Mouse (Mus musculus) ES-E14 (cell line): ENCODE measurements around the gene Depp1. TPM values are rescaled to one million over a fixed set of nuclear protein-coding genes. Genes with fewer than 3 reads are reported as not detected.
A peak's percentile ranks its signal among the peaks of the same experiment; 100 is the strongest.
"Not testable (repeated sequence)": the region's sequence is repeated elsewhere in the genome, so short reads cannot be mapped to it uniquely, and the experiment has no call there.

Experiments used
- DNase-seq: peaks from one replicate; pipeline ENCODE4 v3.0.0-alpha.2; 2013; ENCODE audit warnings: low read depth, low spot score
- H3K27ac ChIP-seq: 2 replicates; pipeline ENCODE4 v1.5.1; 2012; ENCODE audit warnings: low read depth, mild to moderate bottlenecking, low read length, moderate library complexity, mixed read lengths; ENCODE audit not compliant: poor library complexity, insufficient read depth, severe bottlenecking
- H3K36me3 ChIP-seq: 2 replicates; pipeline ENCODE4 v1.6.1; 2012; ENCODE audit warnings: mild to moderate bottlenecking, low read length, moderate library complexity, mixed read lengths; ENCODE audit not compliant: control insufficient read depth, poor library complexity, insufficient read depth, severe bottlenecking
- H3K4me1 ChIP-seq, 2 experiments: fragments of 150-350 bp in 1 of 2; sonication (generic) in 1 of 2; 2 replicates each; pipeline ENCODE4 v1.6.1; 2012; ENCODE audit warnings: low read length in 2 of 2, mild to moderate bottlenecking in 1 of 2, mixed read lengths in 1 of 2; ENCODE audit not compliant: control insufficient read depth in 2 of 2, insufficient read depth in 2 of 2, poor library complexity in 1 of 2
- H3K4me3 ChIP-seq, 2 experiments: fragments of 150-350 bp in 1 of 2; sonication (generic) in 1 of 2; 2 replicates each; pipeline ENCODE4 v1.5.1; 2012; ENCODE audit warnings: low read length in 2 of 2, low read depth in 1 of 2, mild to moderate bottlenecking in 1 of 2, mixed read lengths in 1 of 2; ENCODE audit not compliant: insufficient read depth in 1 of 2, poor library complexity in 1 of 2, severe bottlenecking in 1 of 2
- H3K9ac ChIP-seq: 2 replicates; pipeline ENCODE4 v1.6.1; 2012; ENCODE audit warnings: low read depth, mild to moderate bottlenecking, low read length, mixed read lengths; ENCODE audit not compliant: poor library complexity, insufficient read depth, severe bottlenecking
- H3K9me3 ChIP-seq: fragments of 150-350 bp; sonication (generic); 2 replicates; pipeline ENCODE4 v1.6.1; 2012; ENCODE audit warnings: low read depth, mild to moderate bottlenecking, low read length; ENCODE audit not compliant: control insufficient read depth, insufficient read depth
- CHD2 ChIP-seq: IDR thresholded peaks from 2 replicates; pipeline ENCODE4 v1.6.1; 2014; ENCODE audit warnings: mild to moderate bottlenecking, low read depth, low read length, inconsistent platforms
- HCFC1 ChIP-seq: IDR thresholded peaks from 2 replicates; pipeline ENCODE4 v1.6.1; 2012; ENCODE audit warnings: low read length, inconsistent platforms, borderline replicate concordance; ENCODE audit not compliant: insufficient read depth
- MAFK ChIP-seq: IDR thresholded peaks from 2 replicates; pipeline ENCODE4 v1.6.1; 2014; ENCODE audit warnings: mild to moderate bottlenecking, low read depth, low read length, inconsistent platforms; ENCODE audit not compliant: insufficient read depth
- ZC3H11A ChIP-seq: IDR thresholded peaks from 2 replicates; pipeline ENCODE4 v1.6.1; 2012; ENCODE audit warnings: low read depth, mild to moderate bottlenecking, inconsistent platforms, low read length, borderline replicate concordance
- ZNF384 ChIP-seq: IDR thresholded peaks from 2 replicates; pipeline ENCODE4 v1.6.1; 2012; ENCODE audit warnings: low read depth, low read length, inconsistent platforms
- in situ Hi-C, 2 experiments: fragments of 600-800 bp; cut with MboI; formaldehyde crosslinking; loops; one replicate each; pipeline ENCODE4 v1.15.1; 2025; ENCODE audit warnings: low sequenced_read_pairs in 2 of 2, inconsistent platforms in 1 of 2; ENCODE audit not compliant: unreplicated experiment in 2 of 2
- total RNA-seq: library from RNA; depleted of rRNA; stranded (reverse); fragments of 300-350 nt; gene quantifications from 2 replicates; pipeline ENCODE4 v1.2.3, GENCODE M21; 2012; rRNA removed

Gene Depp1
- 0.18 TPM in 1 of 2 replicates, not detected in the other for total RNA-seq

- Histone ChIP-seq H3K9ac (no peak within 1 kb of the TSS), H3K27ac (no peak within 1 kb of the TSS), H3K4me1 (no peaks in the 10 kb centered on the region), H3K9me3 (no peaks in the 10 kb centered on the region), H3K4me3 (no peak within 1 kb of the TSS), H3K36me3 (no peaks in the 10 kb centered on the region)
- no peak for DNase-seq
- in situ Hi-C loops: loop anchor here in 1 of 2 experiments (5.0 kb wide), 1 partner anchor 47 kb away; no protein-coding TSS in a partner anchor
- TF ChIP-seq CHD2 (no peak), HCFC1 (no peak), ZNF384 (no peak), ZC3H11A (no peak), MAFK (no peak)
Observed at GRCm38 (mm10) chr6:116650406-116650805, at the start of gene Depp1. Gene Depp1, plus strand, starts transcription at chr6:116650609.

GRCm38 (mm10) chr6:116600969-116601368 lies 49.4 kb upstream of the Depp1 start:
- H3K4me1 ChIP-seq, H3K27ac ChIP-seq, H3K9ac ChIP-seq, H3K36me3 ChIP-seq, H3K4me3 ChIP-seq, in situ Hi-C loops, H3K9me3 ChIP-seq: not testable (repeated sequence)
- DNase-seq: peak; percentile 28

GRCm38 (mm10) chr6:116607230-116607629 lies 43.2 kb upstream of the Depp1 start:
- H3K4me1 ChIP-seq: no peaks in the 10 kb centered on the region
- no peak for DNase-seq
- H3K36me3 ChIP-seq: no peaks in the 10 kb centered on the region
- no peak overlapping the region for H3K27ac ChIP-seq
- TF ChIP-seq MAFK (no peak), CHD2 (no peak), HCFC1 (no peak), ZNF384 (no peak), ZC3H11A (no peak)
- no peak overlapping the region for H3K4me3 ChIP-seq
- H3K9ac ChIP-seq: no peak overlapping the region
- in situ Hi-C loops: no loop called here
- H3K9me3 ChIP-seq: no peaks in the 10 kb centered on the region

GRCm38 (mm10) chr6:116615719-116616118 lies 34.7 kb upstream of the Depp1 start:
- in situ Hi-C loops: no loop called here
- H3K4me1 ChIP-seq: no peaks in the 10 kb centered on the region
- TF ChIP-seq CHD2 (no peak), ZNF384 (no peak), ZC3H11A (no peak), HCFC1 (no peak), MAFK (no peak)

GRCm38 (mm10) chr6:116618073-116618472 lies 32.3 kb upstream of the Depp1 start:
- Histone ChIP-seq H3K9me3 (no peaks in the 10 kb centered on the region), H3K4me3 (no peak overlapping the region), H3K4me1 (0 out of 4 replicates have a peak, but pooled peaks cover 0 to 1% of the 10 kb centered on the region in 2 experiments), H3K27ac (no peak overlapping the region), H3K36me3 (no peaks in the 10 kb centered on the region), H3K9ac (no peak overlapping the region)
- TF ChIP-seq MAFK: no peak
- TF ChIP-seq CHD2: no peak
- TF ChIP-seq ZC3H11A: no peak
- no peak for TF ChIP-seq HCFC1
- TF ChIP-seq ZNF384: no peak
- in situ Hi-C loops: no loop called here
- DNase-seq: no peak

More at GRCm38 (mm10) chr6:116615719-116616118, 34.7 kb upstream of the Depp1 start:
- Histone ChIP-seq H3K9me3 (no peaks in the 10 kb centered on the region), H3K36me3 (no peaks in the 10 kb centered on the region), H3K4me3 (no peak overlapping the region), H3K9ac (no peak overlapping the region), H3K27ac (no peak overlapping the region)
- DNase-seq: no peak
